Mouse (Mus musculus) large intestine, adult 2 months (tissue): ENCODE data around the gene Cldn19. TPM values are rescaled to one million over a fixed set of nuclear protein-coding genes. Genes with fewer than 3 reads are reported as not detected.
A peak's percentile ranks its signal among the peaks of the same experiment; 100 is the strongest.

Source experiments
- DNase-seq: peaks from one replicate; pipeline ENCODE4 v3.0.0-alpha.2; 2012; ENCODE audit warnings: low read depth, low spot score
- WGBS: fragments of 180-500 bp; shearing (Covaris S2); methylation state at CpG from one replicate; pipeline ENCODE4 v1.1.7; 2018; 5-methylcytosine and 5-hydroxymethylcytosine counted together
- polyA plus RNA-seq: library from polyadenylated mRNA; depleted of rRNA; stranded (reverse); fragments of >200 nt; gene quantifications from 2 replicates; pipeline ENCODE4 v1.2.3, GENCODE M21; 2012; rRNA removed

Gene Cldn19
- polyA plus RNA-seq, 1 experiment, result not detected

GRCm38 (mm10) chr4:119294415-119295133 lies 39.4 kb downstream of the Cldn19 start, which contains the start of gene Ybx1:
Gene Ybx1, minus strand, starts transcription at chr4:119294604.
- WGBS, result under 1% methylated on average over 61 of the region's 61 CpGs
- DNase-seq, result peak; percentile 94

- DNase-seq, result no peak
- 4% methylated on average over 6 of the region's 6 CpGs for WGBS
These were observed 39.9 kb downstream of the Cldn19 start for GRCm38 (mm10) chr4:119295134-119295453.

- no peak for DNase-seq
- 78% methylated on average over 2 of the region's 2 CpGs for WGBS
These were observed 42.1 kb downstream of the Cldn19 start for GRCm38 (mm10) chr4:119297361-119297760.

GRCm38 (mm10) chr4:119300761-119301160 lies 45.5 kb downstream of the Cldn19 start:
- WGBS, result 92% methylated on average over 3 of the region's 3 CpGs
- DNase-seq, result no peak

GRCm38 (mm10) chr4:119301777-119302176 lies 46.6 kb downstream of the Cldn19 start:
- 39% methylated on average over 3 of the region's 3 CpGs for WGBS
- DNase-seq, result no peak

- 88% methylated on average over 8 of the region's 8 CpGs for WGBS
- no peak for DNase-seq
These were observed 48.1 kb downstream of the Cldn19 start for GRCm38 (mm10) chr4:119303291-119303690.

GRCm38 (mm10) chr4:119305418-119305817 lies 50.2 kb downstream of the Cldn19 start:
- whole genome bisulfite sequencing, result 71% methylated on average over 5 of the region's 5 CpGs

More at GRCm38 (mm10) chr4:119305418-119305817, 50.2 kb downstream of the Cldn19 start:
- no peak for DNase-seq

Other genes with a start within 250 kb of the Cldn19 start
- 21.0 and 22.4 TPM in 2 replicates for gene Slc2a1, start 146.7 kb upstream of the Cldn19 start, polyA plus RNA-seq
- gene Zfp691, start 81.2 kb upstream of the Cldn19 start, polyA plus RNA-seq, result 5.4 and 12.8 TPM in 2 replicates
- gene Ermap, start 65.4 kb upstream of the Cldn19 start, polyA plus RNA-seq, result 0.10 and 0.37 TPM in 2 replicates
- 23.6 and 35.1 TPM in 2 replicates for gene Svbp, start 60.1 kb upstream of the Cldn19 start, polyA plus RNA-seq
- 0.09 TPM in 1 of 2 replicates, not detected in the other for gene Tmem269, start 37.2 kb upstream of the Cldn19 start, polyA plus RNA-seq
- 3.0 and 4.6 TPM in 2 replicates for gene AU022252, start 22.7 kb upstream of the Cldn19 start, polyA plus RNA-seq
- 5.0 and 5.6 TPM in 2 replicates for gene P3h1, start 22.5 kb upstream of the Cldn19 start, polyA plus RNA-seq
- gene Ybx1, start 39.2 kb downstream of the Cldn19 start, polyA plus RNA-seq, result 218 and 233 TPM in 2 replicates
- 24.5 and 25.4 TPM in 2 replicates for gene Ppih, start 65.1 kb downstream of the Cldn19 start, polyA plus RNA-seq
- gene Ccdc30, start 160.1 kb downstream of the Cldn19 start, polyA plus RNA-seq, result 0.11 and 0.14 TPM in 2 replicates
- 16.4 and 25.5 TPM in 2 replicates for gene Ppcs, start 167.0 kb downstream of the Cldn19 start, polyA plus RNA-seq
- 0.07 and 0.20 TPM in 2 replicates for gene Zmynd12, start 167.4 kb downstream of the Cldn19 start, polyA plus RNA-seq
- gene Rimkla, start 237.2 kb downstream of the Cldn19 start, polyA plus RNA-seq, result 0.14 and 0.23 TPM in 2 replicates